Mouse (Mus musculus) Muller cell, postnatal 12 days (primary cell): Measurements from ENCODE around the gene 1700086D15Rik.

Experiments used
- DNase-seq: peaks from one replicate; pipeline ENCODE4 v3.0.0-alpha.2; 2015; ENCODE audit errors: inconsistent ontology term

Gene 1700086D15Rik

DNA sequence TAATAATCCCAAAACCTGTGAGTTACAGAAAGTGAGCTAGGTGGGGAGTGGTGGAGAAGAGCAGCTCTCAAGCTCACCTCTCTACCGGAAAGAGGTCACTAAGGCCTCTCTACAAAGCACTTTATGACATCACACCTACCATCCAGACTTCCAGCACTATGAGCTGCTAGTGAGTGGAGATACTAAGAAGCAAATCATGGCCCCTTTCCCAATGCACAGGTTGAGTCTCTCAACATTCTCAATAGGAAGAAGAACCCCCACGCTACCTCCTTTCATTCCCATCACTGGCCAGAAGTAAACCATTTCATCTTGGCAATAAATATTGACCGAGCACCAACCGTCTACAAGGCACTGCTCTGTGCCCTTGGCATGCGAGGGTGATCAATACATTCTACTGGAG is at the start of gene 1700086D15Rik:
TSS of gene 1700086D15Rik (minus strand) at position 101 of the 400 bp plus-strand sequence.
- DNase-seq, result no peak

DNA sequence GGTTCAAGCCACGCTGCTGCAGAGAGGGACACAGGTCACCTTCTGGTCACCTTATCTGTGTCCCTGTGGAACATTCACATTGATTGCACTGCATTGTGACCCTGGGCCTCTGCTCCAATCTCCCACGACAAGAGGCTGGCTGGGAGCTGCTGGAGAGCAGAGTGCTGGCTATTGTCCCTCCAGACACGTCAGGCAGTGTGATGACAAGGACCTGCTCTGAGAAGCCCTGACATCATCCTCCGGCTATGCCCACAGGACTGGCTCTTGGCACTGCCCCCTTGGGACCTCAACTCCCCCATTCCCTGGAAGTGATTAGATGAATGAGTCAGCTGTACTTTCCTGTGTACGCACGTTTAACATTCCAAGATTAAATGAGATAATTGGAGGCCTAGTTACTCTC is 49.8 kb upstream of the 1700086D15Rik start:
- peak; percentile 90 for DNase-seq

DNA sequence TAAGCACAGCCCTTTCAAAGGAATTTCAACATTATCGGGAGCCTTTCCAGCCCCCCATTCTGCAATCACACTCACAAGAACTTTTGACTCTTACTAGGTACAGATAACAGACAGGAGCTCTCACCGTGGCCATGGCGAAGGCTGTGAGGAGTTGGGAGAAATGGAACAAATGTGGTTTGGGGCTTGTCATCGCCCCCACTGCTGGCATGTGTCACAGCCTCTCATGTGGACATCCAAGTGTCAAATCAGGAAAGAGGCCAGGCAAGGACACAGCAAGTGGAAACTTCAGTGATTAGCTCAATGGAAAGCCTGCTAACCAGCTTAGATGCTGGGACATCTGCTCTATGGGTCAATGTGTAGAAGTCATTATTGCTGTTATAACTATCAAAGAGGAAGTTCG is 45.6 kb upstream of the 1700086D15Rik start:
- DNase-seq, result peak; percentile 73

GRCm38 (mm10) chr11:65204651-65205050 is 45.0 kb upstream of the 1700086D15Rik start:
- DNase-seq, result peak; percentile 64

- no peak for DNase-seq
These were observed 43.3 kb upstream of the 1700086D15Rik start for GRCm38 (mm10) chr11:65203020-65203419.

DNA sequence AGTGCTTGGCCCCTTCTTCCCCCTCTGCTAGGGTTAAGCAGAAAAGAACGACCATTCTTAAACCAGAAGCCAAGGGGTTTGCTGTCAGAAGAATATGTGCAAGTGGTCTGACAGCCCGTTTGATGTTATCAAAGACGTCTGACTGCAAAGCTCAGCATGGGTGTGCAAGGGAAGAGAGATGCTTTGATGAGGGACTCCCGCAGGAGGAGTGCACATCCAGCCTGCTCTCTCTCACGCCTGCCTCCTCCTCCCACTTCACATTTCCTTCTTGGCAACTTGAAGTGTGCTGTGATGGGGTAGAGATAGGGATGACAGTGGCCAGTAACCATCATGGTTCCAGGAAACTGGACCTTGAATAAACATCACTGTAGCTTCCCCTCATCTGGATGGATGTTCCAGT is 42.5 kb upstream of the 1700086D15Rik start:
- no peak for DNase-seq

GRCm38 (mm10) chr11:65198026-65198425 is 38.3 kb upstream of the 1700086D15Rik start:
- DNase-seq, result no peak

DNA sequence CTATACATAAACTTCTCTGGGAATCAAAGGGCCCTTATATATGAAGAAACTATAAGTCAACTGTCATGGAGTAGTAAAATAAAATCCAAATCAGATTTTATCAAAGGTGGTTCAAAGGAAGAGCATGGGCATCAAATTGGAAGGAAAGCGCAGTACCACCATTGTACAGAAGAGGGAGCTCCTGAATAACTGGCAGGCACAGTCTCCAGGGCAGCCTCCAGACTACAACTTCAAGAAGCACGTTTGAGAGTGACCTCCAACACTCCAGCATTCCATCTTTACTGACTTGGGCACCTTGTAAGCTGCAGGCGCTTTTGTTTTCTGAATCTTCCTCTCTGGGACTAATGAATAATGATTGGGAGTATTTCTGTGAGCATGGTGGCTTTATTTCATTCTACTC is 37.6 kb upstream of the 1700086D15Rik start:
- peak; percentile 25 for DNase-seq

GRCm38 (mm10) chr11:65186974-65187373 is 27.3 kb upstream of the 1700086D15Rik start:
- no peak for DNase-seq

GRCm38 (mm10) chr11:65185114-65185513 is 25.4 kb upstream of the 1700086D15Rik start:
- DNase-seq, result no peak

DNA sequence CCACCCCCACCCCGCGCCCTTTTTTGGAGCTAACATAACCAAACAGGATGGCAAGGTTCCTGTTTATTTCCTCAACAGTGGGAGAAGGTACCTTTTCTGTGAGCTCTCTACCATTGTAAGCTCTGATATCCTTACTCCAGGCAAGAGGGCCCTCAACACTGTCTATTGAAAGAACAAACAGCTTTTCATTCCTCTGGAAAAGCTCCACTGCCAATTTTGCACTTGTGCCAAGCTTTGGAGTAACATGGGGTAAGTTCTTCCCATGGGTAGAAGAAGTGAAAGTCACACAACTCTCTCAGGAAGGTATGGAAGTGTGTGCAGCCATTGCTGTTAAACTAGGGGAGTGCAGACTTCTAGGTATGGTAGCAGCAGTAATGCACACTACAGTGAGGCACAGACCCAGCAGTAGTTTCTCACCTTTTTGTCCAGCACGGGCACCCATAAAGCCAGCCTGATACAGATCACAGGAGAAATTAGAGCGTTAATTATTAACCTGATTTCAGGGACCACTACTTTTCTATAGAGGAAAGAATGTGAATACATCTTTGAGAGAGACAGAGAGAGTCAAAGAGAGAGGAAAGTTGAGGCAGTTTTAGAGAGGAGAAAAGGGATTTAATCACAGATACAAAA is 10.5 kb upstream of the 1700086D15Rik start:
- no peak for DNase-seq

GRCm38 (mm10) chr11:65162767-65163120 is 3.1 kb upstream of the 1700086D15Rik start, which contains the start of gene Arhgap44:
Arhgap44 (minus strand) TSS chr11:65162961.
- peak; percentile 65 for DNase-seq

DNA sequence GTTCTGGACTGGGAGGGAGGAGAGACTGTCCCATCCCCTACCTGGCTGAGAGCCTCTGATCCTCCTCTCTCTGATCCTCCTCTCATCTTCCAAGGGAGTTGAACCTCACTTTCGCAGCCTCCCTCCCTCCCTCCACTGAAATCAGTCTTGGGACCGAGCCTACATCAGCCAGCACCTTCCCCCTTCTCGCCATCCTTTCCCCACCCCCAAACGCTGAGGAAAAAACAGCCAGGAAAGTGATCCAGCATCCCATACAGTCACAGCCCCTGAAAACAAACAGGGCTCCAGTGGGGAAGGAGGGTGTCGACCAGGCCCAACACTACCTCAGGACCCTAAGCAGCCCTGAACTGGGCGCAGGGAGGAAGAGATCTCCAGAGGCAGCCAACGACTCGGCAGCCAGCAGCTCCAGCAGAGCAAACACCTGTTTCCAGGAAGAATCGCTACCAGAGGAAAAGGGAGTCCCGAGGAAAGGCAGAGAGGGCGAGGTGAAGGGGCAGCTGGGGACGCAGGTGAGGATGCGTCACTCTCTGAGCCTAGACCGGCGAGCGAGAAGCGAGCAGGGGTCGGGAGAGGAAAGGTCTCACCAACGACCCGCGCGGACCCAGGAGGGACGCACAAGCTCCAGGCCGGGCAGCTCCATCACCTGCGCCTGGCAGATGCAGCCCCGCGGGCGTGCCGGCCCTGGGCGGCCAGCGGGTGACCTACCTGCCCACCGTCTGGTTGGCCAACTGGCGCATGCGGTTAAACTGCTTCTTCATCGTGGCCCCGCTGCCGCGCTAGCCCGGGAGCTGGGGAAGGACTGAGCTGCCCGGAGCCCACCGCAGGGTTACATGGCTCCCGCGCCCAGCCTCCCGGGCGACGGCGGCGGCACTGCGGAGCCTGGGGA is 2.4 kb upstream of the 1700086D15Rik start:
- peak; percentile 3 for DNase-seq

DNA sequence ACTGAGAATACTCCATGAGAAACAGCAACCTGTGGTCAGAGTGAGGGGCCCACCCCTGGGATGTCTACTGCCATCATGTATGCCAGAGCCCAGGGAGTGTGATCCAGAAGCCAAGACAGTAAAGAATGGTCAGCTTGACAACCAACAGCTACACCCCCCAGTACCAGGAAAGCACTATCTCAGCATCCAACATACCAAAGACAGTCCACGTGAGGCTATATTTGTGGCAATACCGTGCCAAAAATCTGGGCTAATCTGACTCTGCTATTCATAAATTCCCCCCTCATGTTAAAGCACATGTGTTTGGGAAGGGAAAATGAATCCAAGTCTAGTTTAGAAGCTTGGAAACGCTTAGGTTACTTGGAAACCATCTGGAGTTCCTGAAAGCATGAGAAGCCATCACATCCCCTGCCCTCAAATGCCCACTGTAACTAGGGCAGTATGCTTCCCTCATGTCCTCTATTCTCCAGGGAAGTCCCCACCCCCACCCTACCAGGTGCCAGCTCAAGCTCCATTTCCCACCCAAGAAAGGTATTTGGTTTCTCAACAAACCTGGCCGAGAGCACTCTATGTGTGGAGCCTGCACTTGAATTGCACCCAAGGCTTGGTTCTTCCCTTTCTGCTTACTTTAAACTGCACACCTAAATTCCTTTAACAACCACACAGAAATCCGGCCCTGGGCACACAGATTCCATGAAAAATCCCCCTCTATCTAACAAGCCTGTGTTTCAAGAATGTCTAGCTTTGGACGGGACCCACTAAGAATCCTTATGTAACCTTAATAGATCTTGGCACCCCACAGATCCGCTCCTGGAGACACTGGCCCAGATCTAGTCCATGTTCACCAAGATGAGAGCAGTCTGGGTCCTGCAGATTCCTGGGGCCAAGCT is 1.5 kb upstream of the 1700086D15Rik start:
- peak; percentile 8 for DNase-seq

GRCm38 (mm10) chr11:65158658-65158990 is 1.1 kb downstream of the 1700086D15Rik start:
- no peak for DNase-seq

GRCm38 (mm10) chr11:65157966-65158657 is 1.6 kb downstream of the 1700086D15Rik start:
- no peak for DNase-seq

GRCm38 (mm10) chr11:65153006-65153405 is 6.7 kb downstream of the 1700086D15Rik start:
- peak; percentile 77 for DNase-seq

- no peak for DNase-seq
These were observed 11.2 kb downstream of the 1700086D15Rik start for GRCm38 (mm10) chr11:65148441-65148840.

GRCm38 (mm10) chr11:65142838-65143417 is 16.8 kb downstream of the 1700086D15Rik start:
- no peak for DNase-seq

- no peak for DNase-seq
These were observed 20.7 kb downstream of the 1700086D15Rik start for GRCm38 (mm10) chr11:65139030-65139429.

DNA sequence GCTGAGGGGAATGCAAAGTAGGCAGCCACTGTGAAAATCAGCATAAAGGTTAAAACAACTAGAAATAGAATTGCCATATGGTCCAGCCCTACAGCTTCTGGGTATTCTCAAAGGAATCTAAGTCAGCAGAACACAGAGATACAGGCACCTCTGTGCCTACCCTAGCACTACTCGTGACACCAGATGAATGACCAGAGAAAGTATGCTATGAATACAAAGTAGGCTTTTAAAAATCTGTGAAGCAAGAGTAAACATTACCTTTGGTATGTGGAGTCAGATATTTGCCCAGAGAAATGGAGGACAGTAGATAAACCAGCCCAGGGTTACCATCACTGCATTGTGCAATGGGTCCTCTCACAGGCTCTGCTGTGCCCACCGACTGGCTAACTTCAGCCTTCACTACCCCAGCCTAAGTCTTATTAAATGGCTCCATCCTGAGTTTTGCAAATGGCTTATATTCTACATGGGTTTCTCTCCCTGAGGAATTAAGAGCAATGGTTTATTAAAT is 22.5 kb downstream of the 1700086D15Rik start:
- DNase-seq, result peak; percentile 17
